Mouse (Mus musculus): ENCODE data around the gene Hyal3. TPM values are rescaled to one million over a fixed set of nuclear protein-coding genes. Genes with fewer than 3 reads are reported as not detected.

Gene Hyal3
- total and polyA plus RNA-seq, 3 experiments = 2.3 to 6.8 TPM; not detected in 1

GRCm38 (mm10) chr9:107635279-107636028, 54.8 kb downstream of the Hyal3 start, which contains the start of gene Gnai2:
Gene Gnai2 (minus strand): TSS chr9:107635367.
- H3K27ac ChIP-seq (ENCODE audit: control insufficient read depth, low read depth, low read length) = peak within 1 kb of the TSS; percentile 94
- peak; percentile 98 for DNase-seq (ENCODE audit: low read depth, low spot score)

More at GRCm38 (mm10) chr9:107635279-107636028, 54.8 kb downstream of the Hyal3 start, which contains the start of gene Gnai2:
- H3K79me2 ChIP-seq (ENCODE audit: control insufficient read depth, insufficient read depth, low read length, poor library complexity) = peaks cover 44% of the 10 kb centered on the region
- peaks cover 0 to 23% of the 10 kb centered on the region in 2 experiments; a peak in 2 of 4 replicates for H3K4me1 ChIP-seq (ENCODE audit: control insufficient read depth in 1 of 2, insufficient read depth in 2 of 2, low read length in 2 of 2)
- TF ChIP-seq MAX (IDR thresholded peaks at IDR 0.05; ENCODE audit: low read length) = peak; percentile 47; the same call in 1 of the 2 replicates
- peak in 1 of 3 experiments; percentile 23; a peak in 1 of 6 replicates for TF ChIP-seq CTCF (IDR thresholded peaks at IDR 0.05 in 2 of 3, conservative IDR thresholded peaks at IDR 0.05 in 1 of 3; ENCODE audit: control insufficient read depth in 1 of 3, insufficient read depth in 1 of 3, low read depth in 2 of 3, low read length in 3 of 3, poor library complexity in 1 of 3, severe bottlenecking in 1 of 3)
- peak; percentile 10 to 68; a peak in 1 of 4 replicates for TF ChIP-seq USF2 (IDR thresholded peaks at IDR 0.05; ENCODE audit: borderline replicate concordance in 1 of 2, insufficient read depth in 1 of 2, low read depth in 1 of 2, low read length in 2 of 2)
- TF ChIP-seq EP300 (IDR thresholded peaks at IDR 0.05; ENCODE audit: low read depth in 1 of 2, low read length in 2 of 2) = no peak
- TF ChIP-seq CHD2 (IDR thresholded peaks at IDR 0.05; ENCODE audit: low read length) = no peak
- peak; percentile 79 for TF ChIP-seq TCF12 (IDR thresholded peaks at IDR 0.05; ENCODE audit: low read depth, low read length)
- no peak for TF ChIP-seq MEF2A (IDR thresholded peaks at IDR 0.05; ENCODE audit: extremely low read depth, insufficient replicate concordance, low read depth, low read length, poor library complexity, severe bottlenecking)
- TF ChIP-seq GABPA (IDR thresholded peaks at IDR 0.05; ENCODE audit: low read depth, low read length) = no peak
- no peak for TF ChIP-seq TAL1 (IDR thresholded peaks at IDR 0.05; ENCODE audit: low read length)
- TF ChIP-seq E2F4 (IDR thresholded peaks at IDR 0.05; ENCODE audit: borderline replicate concordance, low read depth, low read length) = no peak
- no peak for TF ChIP-seq RCOR1 (IDR thresholded peaks at IDR 0.05; ENCODE audit: low read depth, low read length)
- peak; percentile 93 for TF ChIP-seq ZMIZ1 (IDR thresholded peaks at IDR 0.05; ENCODE audit: low read depth, low read length)
- no peak for TF ChIP-seq CHD1 (IDR thresholded peaks at IDR 0.05; ENCODE audit: low read depth, low read length)
- TF ChIP-seq TBP (IDR thresholded peaks at IDR 0.05; ENCODE audit: low read depth, low read length) = peak; percentile 79
- no peak for TF ChIP-seq ZNF384 (IDR thresholded peaks at IDR 0.05; ENCODE audit: low read depth, low read length)
- TF ChIP-seq ZC3H11A (IDR thresholded peaks at IDR 0.05; ENCODE audit: low read depth, low read length) = no peak
- TF ChIP-seq MXI1 (IDR thresholded peaks at IDR 0.05; ENCODE audit: low read depth, low read length) = no peak; the same call in 1 of the 2 replicates
- TF ChIP-seq MYC (IDR thresholded peaks at IDR 0.05; ENCODE audit: low read depth, low read length) = no peak
- TF ChIP-seq HCFC1 (IDR thresholded peaks at IDR 0.05; ENCODE audit: low read depth, low read length) = peak; percentile 31
- peak; percentile 40 for TF ChIP-seq SIN3A (IDR thresholded peaks at IDR 0.05; ENCODE audit: low read length)
- peak in 1 of 2 experiments; percentile 80; a peak in 3 of 4 replicates for TF ChIP-seq POLR2A (IDR thresholded peaks at IDR 0.05; ENCODE audit: control insufficient read depth in 1 of 2, insufficient read depth in 1 of 2, low read depth in 1 of 2, low read length in 2 of 2, poor library complexity in 1 of 2)
- TF ChIP-seq NRF1 (IDR thresholded peaks at IDR 0.05; ENCODE audit: insufficient read depth, low read depth, low read length, poor library complexity, severe bottlenecking) = no peak
- no peak for TF ChIP-seq KAT2A (conservative IDR thresholded peaks at IDR 0.05; ENCODE audit: low read depth, low read length)
- peak; percentile 56; the same call in 1 of the 2 replicates for TF ChIP-seq POLR2AphosphoS2 (IDR thresholded peaks at IDR 0.05; ENCODE audit: low read length)
- TF ChIP-seq BHLHE40 (IDR thresholded peaks at IDR 0.05; ENCODE audit: borderline replicate concordance, low read depth, low read length) = no peak
- TF ChIP-seq USF1 (IDR thresholded peaks at IDR 0.05; ENCODE audit: low read depth, low read length) = peak; percentile 92
- peak; percentile 38; the same call in 1 of the 2 replicates for TF ChIP-seq ELF1 (IDR thresholded peaks at IDR 0.05; ENCODE audit: low read depth, low read length)
- TF ChIP-seq NELFE (IDR thresholded peaks at IDR 0.05; ENCODE audit: low read depth, low read length) = peak; percentile 84
- peak within 1 kb of the TSS; percentile 73 to 88 for H3K4me3 ChIP-seq (ENCODE audit: control insufficient read depth in 1 of 2, insufficient read depth in 1 of 2, low read depth in 2 of 2, low read length in 2 of 2)
- H3K9me3 ChIP-seq (replicated peaks; ENCODE audit: insufficient read depth, low read length) = no peaks in the 10 kb centered on the region
- H3K27me3 ChIP-seq (ENCODE audit: control insufficient read depth in 1 of 2, insufficient read depth in 2 of 2, low read length in 2 of 2) = no peaks in the 10 kb centered on the region
- peak within 1 kb of the TSS; percentile 98 for H3K9ac ChIP-seq (ENCODE audit: control insufficient read depth, low read depth, low read length, poor library complexity, severe bottlenecking)
- H3K36me3 ChIP-seq (ENCODE audit: control insufficient read depth in 1 of 2, insufficient read depth in 2 of 2, low read length in 2 of 2) = peaks cover 0 to 12% of the 10 kb centered on the region in 2 experiments; a peak in 2 of 4 replicates
